Mouse (Mus musculus) G1E (cell line): ENCODE measurements around the gene Arhgap23.

ENCODE experiments used
- CTCF ChIP-seq: IDR thresholded peaks from 2 replicates; pipeline ENCODE4 v1.5.1; 2012; ENCODE audit warnings: low read depth, low read length, inconsistent platforms, mixed read lengths
- GATA1 ChIP-seq: IDR thresholded peaks from 2 replicates; pipeline ENCODE4 v1.6.1; 2012; ENCODE audit warnings: borderline replicate concordance, low read length, inconsistent platforms, mixed read lengths
- GATA2 ChIP-seq: IDR thresholded peaks from 2 replicates; pipeline ENCODE4 v1.6.1; 2012; ENCODE audit warnings: low read depth, low read length, inconsistent platforms, borderline replicate concordance
- TAL1 ChIP-seq: conservative IDR thresholded peaks from 2 replicates; pipeline ENCODE4 v1.6.1; 2012; ENCODE audit warnings: low read depth, low read length, inconsistent platforms, mixed read lengths

DNA sequence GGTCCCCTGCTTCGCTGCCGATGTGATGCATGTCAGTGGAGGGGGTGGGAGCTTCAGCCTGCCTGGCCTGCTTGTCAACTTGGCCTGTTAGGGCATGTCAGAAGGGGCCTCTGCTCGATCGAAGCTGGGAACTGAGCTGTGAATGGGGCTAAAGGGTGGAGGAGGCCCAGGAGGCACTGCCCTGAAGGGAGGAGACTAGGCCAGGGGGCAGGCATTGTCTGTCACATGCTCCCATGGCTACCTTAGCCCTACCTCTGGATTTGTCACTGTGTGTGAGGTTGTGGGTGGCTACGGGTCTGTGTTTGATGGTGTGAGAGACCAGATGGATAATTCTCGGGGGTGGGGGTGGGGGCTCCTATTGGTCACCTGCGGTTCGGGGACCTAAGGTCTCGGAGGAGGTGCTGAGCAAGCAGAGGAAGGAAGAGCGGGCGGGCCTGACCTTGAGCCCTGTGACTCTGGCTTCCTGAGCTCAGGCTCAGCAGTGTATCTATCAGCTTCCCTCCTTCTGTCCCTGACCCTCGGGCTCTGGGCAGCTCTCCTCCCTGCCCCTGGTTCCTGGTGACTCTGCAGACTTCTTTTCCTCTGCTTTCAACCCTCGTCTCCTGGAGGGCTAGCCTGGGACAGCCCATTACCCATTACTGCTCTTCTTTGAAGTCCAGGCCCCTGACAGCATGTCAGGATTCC lies 20.6 kb downstream of the Arhgap23 start:
- no peak for TF ChIP-seq CTCF
- no peak for TF ChIP-seq TAL1
- no peak for TF ChIP-seq GATA2
- TF ChIP-seq GATA1: no peak
